Mouse (Mus musculus) brain, embryonic 14.5 days (tissue): Measurements from ENCODE around the gene Krtap10-10. TPM values are rescaled to one million over a fixed set of nuclear protein-coding genes. Genes with fewer than 3 reads are reported as not detected.

Experiments used
- DNase-seq: peaks from one replicate; pipeline ENCODE4 v3.0.0-alpha.2; 2011; ENCODE audit warnings: low read depth
- CTCF ChIP-seq: fragments of 200-500 bp; IDR thresholded peaks from 2 replicates; pipeline ENCODE4 v1.5.1; 2012; ENCODE audit warnings: inconsistent platforms, mild to moderate bottlenecking, moderate library complexity, borderline replicate concordance; ENCODE audit not compliant: insufficient read depth, insufficient read length; ENCODE audit errors: extremely low read depth
- POLR2A ChIP-seq: fragments of 200-500 bp; IDR thresholded peaks from 2 replicates; pipeline ENCODE4 v1.6.1; 2012; ENCODE audit warnings: mild to moderate bottlenecking, inconsistent platforms, borderline replicate concordance; ENCODE audit not compliant: poor library complexity, insufficient read depth, insufficient read length, severe bottlenecking; ENCODE audit errors: extremely low read depth
- polyA plus RNA-seq: library from polyadenylated mRNA; depleted of rRNA; stranded (reverse); fragments of >200 nt; gene quantifications from 2 replicates; pipeline ENCODE4 v1.2.3, GENCODE M21; 2012; rRNA removed

Krtap10-10 gene
- polyA plus RNA-seq, 1 experiment, result not detected

DNA sequence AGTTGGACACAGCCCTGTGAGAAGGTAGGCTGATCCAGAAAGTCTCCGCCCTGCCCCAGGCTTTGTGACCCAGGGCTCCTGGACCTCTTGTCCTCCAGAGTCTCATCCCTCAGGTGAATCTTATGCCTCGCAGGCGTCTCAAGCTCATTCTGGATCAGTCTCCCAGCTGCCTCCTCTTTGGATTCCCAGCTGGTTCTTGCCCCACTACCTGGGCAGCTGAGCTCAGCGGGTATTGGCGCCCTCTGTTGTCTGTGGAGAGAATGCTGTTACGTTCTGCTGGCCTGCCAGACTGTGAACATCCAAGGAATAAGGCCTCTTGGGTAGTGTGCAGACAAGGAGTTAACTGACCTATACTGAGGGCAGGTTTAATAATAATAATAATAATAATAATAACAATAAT lies 43.2 kb downstream of the Krtap10-10 start:
- TF ChIP-seq POLR2A (no peak), CTCF (peak; percentile 48; the same call in 1 of the 2 replicates)

DNA sequence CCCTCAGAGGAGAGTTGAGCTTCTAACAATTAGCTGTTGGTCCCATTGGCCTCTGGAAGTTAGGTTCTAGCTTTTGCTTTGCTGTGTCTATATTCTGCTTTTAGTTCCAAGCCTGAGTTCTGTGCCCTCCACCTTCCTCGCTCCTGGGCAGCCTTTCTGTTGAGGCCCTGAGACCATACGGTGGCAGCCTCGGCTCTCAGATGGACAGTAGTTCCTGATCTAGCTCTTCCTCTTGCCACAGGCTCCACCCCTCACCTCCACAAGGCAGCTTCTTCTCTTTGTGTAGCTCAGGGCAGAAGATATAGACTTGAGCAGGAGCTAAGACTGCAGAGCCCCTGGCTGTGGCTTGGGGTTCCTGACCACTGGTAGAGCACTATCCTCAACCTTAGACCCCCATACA lies 44.6 kb downstream of the Krtap10-10 start:
- TF ChIP-seq CTCF, result no peak
- no peak for TF ChIP-seq POLR2A
- DNase-seq, result no peak

More for the DNA sequence above, 43.2 kb downstream of the Krtap10-10 start:
- DNase-seq, result no peak

DNA sequence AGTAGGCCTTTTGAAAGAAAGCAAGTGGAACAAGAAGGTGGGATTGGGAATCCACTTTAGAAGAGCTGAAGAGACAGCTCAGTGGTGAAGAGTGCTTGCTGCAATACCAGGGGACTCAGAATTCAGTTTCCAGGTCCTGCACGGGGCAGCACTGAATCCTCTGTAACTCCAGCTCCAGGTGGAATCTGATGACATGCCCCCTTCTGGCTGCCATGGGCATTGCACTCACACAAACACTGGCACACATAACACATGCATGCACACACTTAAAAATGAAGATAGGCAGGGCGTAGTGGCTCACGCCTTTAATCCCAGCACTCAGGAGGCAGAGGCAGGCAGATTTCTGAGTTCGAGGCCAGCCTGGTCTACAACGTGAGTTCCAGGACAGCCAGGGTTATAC lies 46.8 kb downstream of the Krtap10-10 start:
- no peak for DNase-seq

DNA sequence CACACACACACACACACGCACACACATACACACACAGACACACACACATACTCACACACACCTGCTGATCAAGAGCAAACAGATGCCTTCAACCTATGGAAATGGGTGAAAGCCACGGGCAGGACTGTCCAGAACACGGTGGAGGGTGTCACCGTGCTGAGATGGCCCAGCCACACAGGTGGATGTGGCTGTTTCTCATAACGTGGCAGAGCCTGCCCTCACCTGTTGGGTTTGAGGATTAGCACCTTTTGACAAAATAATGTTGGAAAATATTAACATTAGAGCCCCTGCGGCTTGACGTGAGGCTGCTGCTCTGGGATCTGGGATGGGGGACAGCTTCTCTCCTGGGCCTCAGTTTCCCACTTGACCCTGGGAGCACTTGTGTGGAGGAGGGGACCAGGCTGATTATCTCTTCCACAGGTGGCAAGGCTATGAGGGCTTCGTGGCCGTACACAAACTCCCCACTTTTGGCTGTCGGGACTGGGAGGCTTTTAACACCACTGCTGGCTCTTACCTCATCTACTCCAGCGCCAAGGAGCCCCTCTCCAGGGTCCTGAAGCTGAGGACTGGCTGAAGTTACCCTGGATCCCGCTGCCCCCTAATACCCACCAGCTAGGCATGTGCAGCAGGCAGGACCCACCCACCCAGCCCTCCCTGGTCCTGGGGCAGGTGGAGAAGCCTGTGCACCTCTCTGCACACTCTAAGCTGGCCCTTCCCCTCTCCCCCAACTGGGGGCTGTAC lies 50.4 kb downstream of the Krtap10-10 start:
- TF ChIP-seq POLR2A, result no peak
- peak; percentile 33; the same call in 1 of the 2 replicates for TF ChIP-seq CTCF
- DNase-seq, result no peak

More for the DNA sequence above, 46.8 kb downstream of the Krtap10-10 start:
- TF ChIP-seq POLR2A (no peak), CTCF (peak; percentile 29; the same call in 1 of the 2 replicates)

Other genes with a start within 250 kb of the Krtap10-10 start
- gene Sumo3, start 229.8 kb upstream of the Krtap10-10 start, polyA plus RNA-seq, result 368 and 420 TPM in 2 replicates
- not detected in 2 replicates for gene Gm49325, start 229.8 kb upstream of the Krtap10-10 start, polyA plus RNA-seq
- 56.9 and 57.7 TPM in 2 replicates for gene Ube2g2, start 213.7 kb upstream of the Krtap10-10 start, polyA plus RNA-seq
- gene Tspear, start 149.4 kb upstream of the Krtap10-10 start, polyA plus RNA-seq, result 1.5 and 1.6 TPM in 2 replicates
- not detected in 2 replicates for gene Gm19402, start 145.2 kb upstream of the Krtap10-10 start, polyA plus RNA-seq
- not detected in 2 replicates for gene Gm9508, start 138.7 kb upstream of the Krtap10-10 start, polyA plus RNA-seq
- gene Gm10272, start 129.3 kb upstream of the Krtap10-10 start, polyA plus RNA-seq, result not detected in 2 replicates
- gene Gm10024, start 124.5 kb upstream of the Krtap10-10 start, polyA plus RNA-seq, result not detected in 2 replicates
- not detected in 2 replicates for gene Gm10142, start 120.1 kb upstream of the Krtap10-10 start, polyA plus RNA-seq
- gene Krtap12-1, start 115.3 kb upstream of the Krtap10-10 start, polyA plus RNA-seq, result not detected in 2 replicates
- not detected in 2 replicates for gene Gm10100, start 109.5 kb upstream of the Krtap10-10 start, polyA plus RNA-seq
- not detected in 2 replicates for gene Gm18596, start 93.3 kb upstream of the Krtap10-10 start, polyA plus RNA-seq
- not detected in 2 replicates for gene Gm9736, start 84.6 kb upstream of the Krtap10-10 start, polyA plus RNA-seq
- not detected in 2 replicates for gene Gm3233, start 76.3 kb upstream of the Krtap10-10 start, polyA plus RNA-seq
- not detected in 2 replicates for gene Gm3238, start 64.6 kb upstream of the Krtap10-10 start, polyA plus RNA-seq
- not detected in 2 replicates for gene Gm7138, start 59.0 kb upstream of the Krtap10-10 start, polyA plus RNA-seq
- not detected in 2 replicates for gene Gm3250, start 53.4 kb upstream of the Krtap10-10 start, polyA plus RNA-seq
- not detected in 2 replicates for gene Gm7137, start 47.7 kb upstream of the Krtap10-10 start, polyA plus RNA-seq
- gene Gm9639, start 40.9 kb upstream of the Krtap10-10 start, polyA plus RNA-seq, result not detected in 2 replicates
- gene Gm19668, start 36.8 kb upstream of the Krtap10-10 start, polyA plus RNA-seq, result not detected in 2 replicates
- gene Gm9507, start 24.1 kb upstream of the Krtap10-10 start, polyA plus RNA-seq, result not detected in 2 replicates
- gene Gm2696, start 21.3 kb upstream of the Krtap10-10 start, polyA plus RNA-seq, result 0.14 TPM in 1 of 2 replicates, not detected in the other
- gene Krtap10-4, start 8.9 kb upstream of the Krtap10-10 start, polyA plus RNA-seq, result not detected in 2 replicates
- not detected in 2 replicates for gene Gm36176, start 10.9 kb downstream of the Krtap10-10 start, polyA plus RNA-seq
- 0.10 TPM in 1 of 2 replicates, not detected in the other for gene Gm10318, start 16.9 kb downstream of the Krtap10-10 start, polyA plus RNA-seq
- not detected in 2 replicates for gene Gm3285, start 26.0 kb downstream of the Krtap10-10 start, polyA plus RNA-seq
- 9.5 and 15.3 TPM in 2 replicates for gene Lrrc3, start 66.6 kb downstream of the Krtap10-10 start, polyA plus RNA-seq
- 6.3 and 6.5 TPM in 2 replicates for gene Trpm2, start 134.6 kb downstream of the Krtap10-10 start, polyA plus RNA-seq
- 54.5 and 68.2 TPM in 2 replicates for gene 1810043G02Rik, start 142.6 kb downstream of the Krtap10-10 start, polyA plus RNA-seq
- 146 and 161 TPM in 2 replicates for gene Pfkl, start 174.1 kb downstream of the Krtap10-10 start, polyA plus RNA-seq
- gene Dnmt3l, start 206.0 kb downstream of the Krtap10-10 start, polyA plus RNA-seq, result not detected in 2 replicates
- 0.55 and 0.74 TPM in 2 replicates for gene Aire, start 207.7 kb downstream of the Krtap10-10 start, polyA plus RNA-seq
- gene Icosl, start 233.4 kb downstream of the Krtap10-10 start, polyA plus RNA-seq, result 1.2 and 1.3 TPM in 2 replicates